Mouse (Mus musculus) inflammation-experienced regulatory T-cells, adult 16 weeks (primary cell): ENCODE measurements around the gene Rab3gap2. TPM values are rescaled to one million over a fixed set of nuclear protein-coding genes. Genes with fewer than 3 reads are reported as not detected.

ENCODE experiments used
- polyA plus RNA-seq: library from polyadenylated mRNA; unstranded; fragments of 100-300 nt; shearing (Covaris generic); gene quantifications from one replicate; pipeline ENCODE4 v1.2.1, GENCODE M21; 2017

The Rab3gap2 gene
- polyA plus RNA-seq: 49.0 TPM

DNA sequence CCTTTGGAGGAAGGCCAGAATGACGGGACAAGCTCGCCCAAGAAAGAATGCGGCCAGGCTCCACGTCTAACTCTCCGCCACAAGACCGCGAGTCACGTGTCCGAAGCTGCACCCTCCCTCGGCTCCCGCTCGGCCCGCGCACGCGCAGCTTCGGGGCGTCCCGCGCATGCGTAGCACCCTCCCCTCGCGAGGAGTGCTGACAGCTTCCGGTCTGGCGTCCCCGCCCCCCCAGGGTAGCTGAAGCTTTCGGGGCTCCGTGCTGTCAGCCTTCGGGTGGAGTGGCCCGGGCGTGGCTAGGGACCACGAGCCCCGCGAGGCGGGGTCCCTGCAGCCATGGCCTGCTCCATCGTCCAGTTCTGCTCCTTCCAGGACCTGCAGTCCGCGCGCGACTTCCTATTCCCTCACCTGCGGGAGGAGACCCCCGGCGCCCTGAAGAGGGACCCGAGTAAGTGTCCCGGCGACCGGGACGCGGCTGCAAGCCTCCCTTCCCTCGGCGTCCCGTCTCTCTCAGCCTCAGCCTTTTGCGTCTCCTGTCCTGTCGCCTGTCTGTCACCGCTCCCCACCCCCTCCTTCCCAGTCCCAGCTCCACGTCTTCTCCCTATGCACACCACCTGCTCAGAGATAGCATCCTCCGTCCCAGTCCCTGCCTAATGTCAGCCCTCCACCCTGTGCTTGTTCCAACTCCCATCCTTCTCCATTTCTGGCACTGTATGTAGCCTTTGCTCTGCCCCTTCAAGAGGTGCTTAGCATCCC, at the start of gene Rab3gap2:
Rab3gap2 (plus strand) TSS at position 209 of the 753 bp plus-strand sequence.

DNA sequence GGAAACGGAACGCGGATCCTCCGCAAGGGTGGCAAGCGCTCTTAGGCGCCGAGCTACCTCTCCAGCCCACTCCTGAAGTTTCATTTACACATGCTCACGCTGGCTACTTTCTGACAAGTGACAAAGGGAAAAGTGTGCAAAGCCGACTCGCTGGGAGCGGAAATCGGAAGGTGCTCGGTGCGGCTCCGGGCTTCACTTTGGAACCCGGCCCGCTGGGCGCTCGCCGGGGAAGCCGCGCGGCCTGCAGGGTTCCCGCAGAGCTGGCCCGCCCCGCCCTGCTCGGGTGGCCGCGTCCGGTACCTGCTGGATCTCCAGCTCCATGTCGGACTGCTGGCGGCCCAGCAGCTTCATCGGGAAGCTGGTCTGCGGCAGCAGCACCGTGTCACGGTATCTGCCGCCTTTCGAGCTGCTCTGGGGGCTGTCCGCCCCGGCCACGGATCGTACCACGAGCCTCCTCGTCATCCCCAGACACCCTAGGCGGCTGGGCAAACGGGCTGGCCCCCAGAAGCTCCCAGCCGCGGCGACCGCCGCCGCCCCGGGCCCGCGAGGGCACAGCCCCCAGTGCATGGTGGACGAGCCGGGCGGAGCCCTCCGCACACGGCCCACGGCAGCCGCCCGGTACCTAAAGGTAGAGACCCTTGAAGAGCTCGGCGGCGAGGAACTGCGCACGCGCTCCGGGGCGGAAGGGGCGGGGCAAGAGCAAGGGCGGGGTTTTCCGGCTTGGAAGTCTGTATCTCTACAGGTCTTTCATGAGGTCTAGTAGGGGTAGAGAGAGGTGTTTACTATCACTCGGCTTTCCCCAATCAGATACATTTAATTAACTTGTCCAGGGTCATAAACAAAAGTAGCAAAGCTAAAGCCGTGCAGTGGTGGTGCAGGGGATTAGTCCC, 125.0 kb downstream of the Rab3gap2 start, which contains the start of gene Iars2:
Iars2 (minus strand) TSS at position 676 of the 890 bp plus-strand sequence.

DNA sequence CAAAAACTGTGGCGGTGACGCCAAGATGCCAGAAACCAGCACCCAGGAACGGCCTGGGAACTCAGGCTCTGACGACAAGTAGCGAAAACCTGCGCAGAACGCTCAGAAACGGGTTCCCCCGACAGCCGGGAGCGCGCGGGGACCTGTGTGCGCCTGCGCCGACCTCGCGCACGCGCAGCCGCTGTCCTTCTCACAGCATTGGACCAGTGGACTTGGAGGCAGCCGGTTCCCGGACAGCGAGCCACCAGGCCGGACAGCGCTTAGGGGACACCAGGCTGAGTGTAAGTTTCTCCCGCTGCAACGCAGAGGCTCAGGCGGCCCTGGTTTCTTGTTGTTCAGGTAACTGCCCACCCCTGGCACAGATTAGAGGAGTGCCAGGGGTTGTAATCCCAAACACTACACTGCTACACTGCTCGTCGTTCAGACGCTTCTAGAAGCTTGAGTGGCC, 128.1 kb downstream of the Rab3gap2 start, which contains the start of gene Bpnt1:
Bpnt1 (plus strand) TSS at position 167 of the 448 bp plus-strand sequence.

Other genes starting within 250 kb of the Rab3gap2 start
- not detected for gene Mark1, start 204.5 kb upstream of the Rab3gap2 start, polyA plus RNA-seq
- 25.7 TPM for gene Iars2, start 125.3 kb downstream of the Rab3gap2 start, polyA plus RNA-seq
- 14.0 TPM for gene Bpnt1, start 128.0 kb downstream of the Rab3gap2 start, polyA plus RNA-seq
- 137 TPM for gene Eprs, start 158.9 kb downstream of the Rab3gap2 start, polyA plus RNA-seq